Mouse (Mus musculus) ovary, postnatal 36 days (tissue): ENCODE data around the gene Mavs.
A peak's percentile ranks its signal among the peaks of the same experiment; 100 is the strongest.
"Not testable (repeated sequence)": the region's sequence is repeated elsewhere in the genome, so short reads cannot be mapped to it uniquely, and the experiment has no call there.

Source experiments
- DNase-seq: peaks from one replicate; pipeline ENCODE4 v3.0.0; 2022; ENCODE audit warnings: low spot score, mixed read lengths

Mavs gene

DNA sequence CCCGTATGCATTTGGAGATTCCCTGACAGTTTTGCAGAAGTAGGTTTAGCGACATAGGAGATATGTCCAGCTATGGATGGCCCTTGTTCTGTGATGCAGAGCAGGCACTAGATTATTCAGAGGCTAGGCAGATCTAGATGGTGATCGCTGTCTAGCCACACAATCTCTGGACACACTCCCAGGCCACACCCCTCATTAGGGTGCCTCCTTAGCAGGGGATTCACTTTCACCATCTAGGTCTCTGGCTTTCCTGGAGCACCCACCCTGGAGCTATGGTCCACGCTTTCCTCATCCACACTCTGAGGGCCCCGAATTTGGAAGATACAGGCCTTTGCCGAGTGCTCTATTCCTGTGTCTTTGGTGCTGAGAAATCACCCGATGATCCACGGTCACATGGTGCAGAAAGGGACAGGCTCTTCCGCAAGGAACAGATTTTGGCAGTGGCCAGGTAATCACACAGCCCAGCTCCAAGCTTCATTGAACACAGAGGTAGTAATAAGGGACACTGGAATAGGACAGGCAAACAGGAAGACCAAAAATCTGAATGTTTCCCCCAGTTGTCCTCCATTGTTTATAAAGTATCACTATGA lies 22.7 kb upstream of the Mavs start:
- no peak for DNase-seq

DNA sequence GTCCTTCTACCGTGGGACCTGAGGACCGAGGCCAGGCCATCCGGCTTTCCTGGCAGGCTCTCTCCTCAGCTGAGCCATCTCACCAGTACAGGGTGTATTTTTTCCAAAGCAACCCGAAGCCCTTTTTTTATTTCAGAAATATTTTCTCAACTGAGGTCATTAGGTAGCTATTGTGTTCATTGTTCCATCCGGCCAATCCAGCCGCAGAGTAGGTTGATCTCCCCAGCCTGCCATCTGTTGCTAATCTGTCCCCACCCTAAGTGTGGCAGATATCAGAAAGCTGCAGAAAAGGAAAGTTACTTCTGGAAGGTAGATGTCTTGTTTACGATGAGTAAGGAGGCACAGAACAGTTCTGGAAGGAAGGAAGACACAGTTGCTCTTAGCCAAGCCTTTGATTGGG lies 20.1 kb upstream of the Mavs start:
- no peak for DNase-seq

- DNase-seq, result no peak
Measured at GRCm38 (mm10) chr2:131215941-131216858, 17.7 kb upstream of the Mavs start.

GRCm38 (mm10) chr2:131220030-131220429 lies 13.8 kb upstream of the Mavs start:
- DNase-seq, result no peak

DNA sequence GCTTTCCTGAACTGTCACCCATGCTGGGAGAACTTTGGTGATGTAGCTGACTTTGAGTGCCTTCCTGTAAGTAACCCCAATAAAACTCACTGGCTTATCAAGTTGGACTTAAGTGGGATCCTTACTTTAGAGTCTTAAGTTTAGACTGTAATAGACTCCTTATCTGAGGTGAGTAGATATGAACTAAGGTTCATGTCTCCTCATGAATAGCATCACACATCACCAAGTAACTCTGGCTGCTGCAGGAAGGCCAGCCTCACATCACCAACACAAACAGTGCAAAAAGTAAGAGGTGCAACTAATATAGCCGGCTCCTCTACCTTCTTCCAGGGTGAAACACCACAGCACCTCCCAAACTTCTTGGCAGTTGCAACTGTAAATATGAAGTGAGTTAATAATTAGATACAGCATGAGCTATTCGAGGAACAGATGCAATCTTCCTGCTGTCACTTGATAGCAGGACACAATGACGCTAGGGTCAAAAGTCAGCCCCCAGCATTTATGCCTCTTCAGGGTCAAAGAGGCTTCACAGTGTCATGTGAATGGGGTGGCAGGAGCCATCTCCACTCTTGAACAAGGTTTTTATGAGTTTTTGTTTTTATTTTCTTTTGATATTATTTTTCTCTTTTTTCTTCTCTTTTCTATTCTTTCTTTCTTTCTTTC lies 11.9 kb upstream of the Mavs start:
- DNase-seq, result no peak

DNA sequence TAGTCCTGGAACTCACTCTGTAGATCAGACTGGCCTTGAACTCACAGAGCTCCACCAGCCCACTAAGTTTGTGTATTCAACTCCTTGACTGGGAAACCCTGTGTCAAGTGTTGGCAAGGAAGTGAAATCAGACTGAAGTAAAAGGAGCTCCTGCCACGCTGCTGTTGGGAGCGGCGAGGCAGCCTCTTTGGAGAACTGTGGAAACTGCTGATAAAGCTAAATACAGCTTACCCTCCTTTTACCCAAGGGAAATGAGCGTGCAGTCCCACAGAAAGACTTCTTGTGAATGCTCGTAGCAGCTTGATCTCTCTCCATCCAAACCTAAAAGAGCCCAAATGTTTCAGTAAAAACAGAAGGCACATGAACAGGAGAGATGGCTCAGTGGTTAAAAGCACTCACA lies 11.3 kb upstream of the Mavs start:
- no peak for DNase-seq

GRCm38 (mm10) chr2:131223569-131223968 lies 10.3 kb upstream of the Mavs start:
- DNase-seq, result peak; percentile 31

DNA sequence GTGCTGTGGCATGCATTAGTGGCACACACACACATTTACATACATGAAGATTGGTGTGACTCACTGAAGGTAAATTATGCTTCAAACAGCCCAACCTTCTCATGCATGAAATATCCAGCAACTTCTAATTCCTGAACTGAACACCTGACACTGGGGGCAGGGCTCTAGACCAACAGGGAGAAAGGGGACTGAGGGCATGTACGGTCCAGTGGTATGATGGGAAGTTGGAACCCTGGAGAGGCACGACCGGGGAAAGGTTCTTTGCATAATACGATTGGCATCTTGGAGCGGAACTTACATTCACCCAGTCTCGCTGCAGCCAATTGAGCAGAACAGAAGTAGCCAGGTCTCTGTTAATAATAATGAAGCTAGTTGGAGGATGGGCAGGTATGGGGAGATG lies 8.7 kb upstream of the Mavs start:
- no peak for DNase-seq

GRCm38 (mm10) chr2:131226669-131227068 lies 7.2 kb upstream of the Mavs start:
- not testable (repeated sequence) for DNase-seq

- DNase-seq, result no peak
Measured at GRCm38 (mm10) chr2:131227243-131227642, 6.6 kb upstream of the Mavs start.

DNA sequence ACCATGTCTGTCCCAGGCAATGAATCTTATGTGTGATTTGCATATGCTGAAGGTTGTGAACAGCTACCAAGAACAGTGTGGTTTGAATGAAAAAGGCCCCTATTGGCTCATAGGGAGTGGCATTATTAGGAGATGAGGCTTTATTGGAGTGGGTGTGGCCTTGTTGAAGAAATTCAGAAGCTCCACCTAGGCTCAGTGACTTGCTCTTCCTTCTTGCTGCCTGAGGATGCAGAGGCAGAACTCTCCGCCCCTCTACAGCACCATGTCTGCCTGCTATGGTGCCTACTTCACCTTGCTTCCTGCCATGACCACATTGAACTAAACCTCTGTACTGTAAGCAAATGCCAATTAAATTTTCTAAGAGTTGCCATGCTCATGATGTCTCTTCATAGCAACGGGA lies 1.3 kb upstream of the Mavs start:
- DNase-seq, result no peak

GRCm38 (mm10) chr2:131234127-131234650 lies 326 bp downstream of the Mavs start:
- no peak for DNase-seq

- DNase-seq, result no peak
Measured at GRCm38 (mm10) chr2:131234970-131235635, 1.2 kb downstream of the Mavs start.

GRCm38 (mm10) chr2:131242180-131242579 lies 8.3 kb downstream of the Mavs start:
- DNase-seq, result no peak

DNA sequence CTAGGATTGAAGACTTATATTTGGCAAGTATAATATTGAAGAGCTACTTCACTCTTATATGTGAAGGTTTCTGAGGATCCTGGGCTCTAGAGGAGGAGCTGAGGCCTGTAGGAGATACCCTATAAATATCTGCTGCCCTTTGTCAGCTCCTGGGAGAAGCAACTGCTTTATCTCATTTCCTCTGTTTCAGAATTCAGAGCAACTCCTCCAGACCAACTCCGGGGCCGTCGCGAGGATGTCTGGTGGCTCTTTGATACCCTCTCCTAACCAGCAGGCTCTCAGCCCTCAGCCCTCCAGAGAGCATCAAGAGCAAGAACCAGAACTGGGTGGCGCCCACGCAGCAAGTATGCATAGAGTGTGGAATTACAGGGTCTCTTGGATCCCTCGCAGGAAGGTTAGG lies 9.1 kb downstream of the Mavs start:
- no peak for DNase-seq

DNA sequence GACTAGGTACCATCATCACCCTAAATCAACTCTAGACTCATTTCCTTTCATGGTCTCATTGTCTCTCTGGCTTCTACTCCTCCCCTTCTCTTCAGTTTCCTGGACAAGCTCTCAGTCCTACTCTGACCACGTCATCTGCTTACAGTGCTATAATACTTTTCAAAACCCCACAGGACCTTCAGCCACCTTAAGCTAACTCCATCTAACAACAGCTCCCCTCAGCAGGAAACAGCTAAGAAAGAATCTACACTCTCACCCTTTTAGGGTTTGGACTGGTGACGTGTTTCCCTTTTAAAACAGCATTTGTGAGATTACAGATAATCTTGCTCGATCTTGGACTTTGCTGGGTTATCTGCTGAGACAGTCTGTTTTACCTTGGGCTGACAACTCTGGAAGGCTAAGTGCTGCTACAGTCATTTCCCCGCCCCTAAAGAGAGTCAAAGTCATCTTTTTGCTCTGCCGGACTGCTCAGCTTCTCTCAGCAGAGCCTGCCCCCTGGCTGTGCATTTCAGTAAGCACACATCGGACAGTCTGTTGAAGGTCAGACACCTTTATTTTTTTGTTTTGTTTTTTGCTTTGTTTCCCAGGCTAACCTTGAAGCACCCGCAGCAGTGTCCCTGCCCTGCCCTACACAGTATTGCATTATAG lies 19.9 kb downstream of the Mavs start:
- DNase-seq, result peak; percentile 73

- no peak for DNase-seq
Measured at GRCm38 (mm10) chr2:131254329-131254713, 20.5 kb downstream of the Mavs start.

DNA sequence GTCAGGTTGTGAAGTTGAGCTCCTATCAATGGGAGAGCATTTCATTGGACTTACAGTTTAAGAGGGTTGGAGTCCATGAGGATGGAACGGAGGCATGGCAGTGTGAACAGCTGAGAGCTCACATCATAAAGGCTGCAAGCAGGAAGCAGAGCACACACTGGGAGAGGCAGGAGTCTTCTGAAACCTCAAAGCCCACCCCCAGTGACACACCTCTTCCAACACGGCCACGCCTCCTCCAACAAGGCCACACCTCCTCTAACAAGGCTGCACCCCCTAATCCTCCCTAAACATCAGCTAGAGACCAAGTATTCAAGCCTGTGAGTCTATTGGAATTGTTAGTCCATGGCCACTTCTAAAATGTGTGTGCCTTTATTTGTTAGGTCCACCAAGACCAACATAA lies 21.9 kb downstream of the Mavs start:
- no peak for DNase-seq

DNA sequence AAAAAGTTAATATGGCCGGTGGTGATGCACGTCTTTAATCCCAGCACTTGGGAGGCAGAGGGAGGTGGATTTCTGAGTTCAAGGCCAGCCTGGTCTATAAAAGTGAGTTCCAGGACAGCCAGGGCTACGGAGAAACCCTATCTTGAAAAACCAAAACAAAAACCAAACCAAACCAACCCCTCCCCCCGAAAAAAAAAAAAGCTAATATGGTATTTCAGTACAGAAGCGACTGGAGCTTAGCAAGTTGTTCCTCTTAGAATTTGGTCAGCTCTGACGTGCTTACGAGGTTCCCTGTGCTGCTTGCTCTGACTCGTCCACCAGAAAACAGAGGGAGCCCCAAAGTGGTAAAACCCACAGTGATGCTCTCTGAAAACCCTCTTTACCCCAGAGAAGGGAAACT lies 24.8 kb downstream of the Mavs start:
- no peak for DNase-seq

GRCm38 (mm10) chr2:131260544-131261307 lies 26.9 kb downstream of the Mavs start:
- no peak for DNase-seq
